Mouse (Mus musculus) liver, embryonic 14.5 days (tissue): Measurements from ENCODE around the gene Gabra5. TPM values are rescaled to one million over a fixed set of nuclear protein-coding genes. Genes with fewer than 3 reads are reported as not detected.
A peak's percentile ranks its signal among the peaks of the same experiment; 100 is the strongest.

ENCODE experiments used
- ATAC-seq: fragments of 200-750 bp; cut with Nextera tagmentation; 2 replicates; pipeline ENCODE4 v1.8.0; 2017; ENCODE audit warnings: moderate number of reproducible peaks, mild to moderate bottlenecking, moderate library complexity; ENCODE audit not compliant: insufficient read depth
- DNase-seq, 3 experiments: peaks; one replicate each; pipeline ENCODE4 v3.0.0-alpha.2; 2012 to 2013; ENCODE audit warnings: low read depth in 3 of 3, low spot score in 3 of 3
- H3K27ac ChIP-seq: fragments of 300-500 bp; sonication (generic); 2 replicates; pipeline ENCODE4 v1.5.1; 2014; ENCODE audit warnings: moderate library complexity, mild to moderate bottlenecking, control low read depth, inconsistent platforms
- H3K27me3 ChIP-seq: fragments of 300-500 bp; sonication (generic); 2 replicates; pipeline ENCODE4 v1.6.1; 2014; ENCODE audit warnings: mild to moderate bottlenecking, low read length, moderate library complexity; ENCODE audit not compliant: control insufficient read depth, insufficient read depth
- H3K36me3 ChIP-seq: fragments of 300-500 bp; sonication (generic); replicated peaks from 2 replicates; pipeline ENCODE4 v1.6.1; 2014; ENCODE audit warnings: low read depth; ENCODE audit not compliant: control insufficient read depth, insufficient read depth
- H3K4me1 ChIP-seq, 2 experiments: fragments of 200-500 bp in 1 of 2; fragments of 300-500 bp in 1 of 2; sonication (generic) in 1 of 2; replicated peaks; 2 replicates each; pipeline ENCODE4 v1.6.1; 2012 to 2014; ENCODE audit warnings: antibody characterized with exemption in 1 of 2, inconsistent platforms in 1 of 2, low read length in 1 of 2; ENCODE audit not compliant: control insufficient read depth in 2 of 2, insufficient read depth in 2 of 2
- H3K4me2 ChIP-seq: fragments of 300-500 bp; sonication (generic); 2 replicates; pipeline ENCODE4 v1.6.1; 2014; ENCODE audit warnings: low read depth, mild to moderate bottlenecking, control low read depth, moderate library complexity
- H3K4me3 ChIP-seq, 2 experiments: fragments of 200-500 bp in 1 of 2; fragments of 300-500 bp in 1 of 2; sonication (generic) in 1 of 2; 2 replicates each; pipeline ENCODE4 v1.5.1; 2012 to 2014; ENCODE audit warnings: low read depth in 2 of 2, low read length in 2 of 2, mild to moderate bottlenecking in 2 of 2, control low read depth in 1 of 2, inconsistent platforms in 1 of 2, moderate library complexity in 1 of 2; ENCODE audit not compliant: insufficient read depth in 1 of 2
- H3K9ac ChIP-seq: fragments of 300-500 bp; sonication (generic); replicated peaks from 2 replicates; pipeline ENCODE4 v1.6.1; 2014; ENCODE audit warnings: mild to moderate bottlenecking, control low read depth, moderate library complexity
- H3K9me3 ChIP-seq: fragments of 300-500 bp; sonication (generic); 2 replicates; pipeline ENCODE4 v1.6.1; 2016; ENCODE audit warnings: low read length, mixed read lengths; ENCODE audit not compliant: control insufficient read depth
- CTCF ChIP-seq: IDR thresholded peaks from 2 replicates; pipeline ENCODE4 v1.5.1; 2016; ENCODE audit warnings: antibody characterized with exemption, low read depth, control low read depth
- EP300 ChIP-seq: IDR thresholded peaks from 2 replicates; pipeline ENCODE4 v1.6.1; 2016; ENCODE audit warnings: antibody characterized with exemption, low read depth
- WGBS: fragments of 180-500 bp; shearing (Covaris S2); extraction: QIAGEN DNeasy Blood & Tissue Kit; methylation state at CpG from one replicate; pipeline ENCODE4 v1.1.7; 2014; ENCODE audit not compliant: insufficient replicate concordance; 5-methylcytosine and 5-hydroxymethylcytosine counted together
- polyA plus RNA-seq, 2 experiments: library from polyadenylated mRNA; depleted of rRNA in 1 of 2; stranded (reverse) in 1 of 2; unstranded in 1 of 2; fragments of >200 nt; fragmentation: Nextera tagmentation in 1 of 2; extraction: Ambion mirVana in 1 of 2; gene quantifications; 2 replicates each; pipeline versions ENCODE4 v1.2.1 to v1.2.3; 2012 to 2014

Gene Gabra5
- polyA plus RNA-seq, 2 experiments, result 0.03 TPM; not detected in 1

DNA sequence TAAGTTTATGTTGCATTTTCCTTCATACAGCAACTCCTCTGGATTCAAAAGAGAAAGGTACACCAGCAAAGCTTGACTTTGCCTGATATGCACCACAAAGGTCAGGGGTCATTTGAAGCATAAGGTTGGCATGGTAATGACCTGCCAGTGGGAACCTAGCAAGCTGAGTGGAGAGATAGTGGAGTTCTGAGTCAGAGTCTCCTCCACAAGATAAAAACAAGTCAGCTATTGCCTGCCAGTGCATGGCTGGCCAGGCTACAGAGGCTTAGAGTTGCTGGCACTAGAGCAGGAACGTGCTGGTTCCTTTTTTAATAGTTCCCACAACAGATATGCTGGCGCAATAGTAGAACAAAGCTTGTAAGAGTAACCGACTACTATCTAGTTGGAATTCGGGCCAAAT, 116.3 kb downstream of the Gabra5 start:
- H3K36me3 ChIP-seq, result no peaks in the 10 kb centered on the region
- H3K4me2 ChIP-seq, result no peak overlapping the region
- H3K4me3 ChIP-seq, result no peak overlapping the region
- no peak overlapping the region for H3K9ac ChIP-seq
- ATAC-seq (no peak), DNase-seq (no peak)
- no peaks in the 10 kb centered on the region for H3K27me3 ChIP-seq
- no peaks in the 10 kb centered on the region for H3K9me3 ChIP-seq
- H3K27ac ChIP-seq, result no peak overlapping the region
- TF ChIP-seq CTCF (no peak), EP300 (no peak)
- 47% methylated on average over 4 of the region's 4 CpGs for WGBS
- H3K4me1 ChIP-seq, result no peaks in the 10 kb centered on the region

DNA sequence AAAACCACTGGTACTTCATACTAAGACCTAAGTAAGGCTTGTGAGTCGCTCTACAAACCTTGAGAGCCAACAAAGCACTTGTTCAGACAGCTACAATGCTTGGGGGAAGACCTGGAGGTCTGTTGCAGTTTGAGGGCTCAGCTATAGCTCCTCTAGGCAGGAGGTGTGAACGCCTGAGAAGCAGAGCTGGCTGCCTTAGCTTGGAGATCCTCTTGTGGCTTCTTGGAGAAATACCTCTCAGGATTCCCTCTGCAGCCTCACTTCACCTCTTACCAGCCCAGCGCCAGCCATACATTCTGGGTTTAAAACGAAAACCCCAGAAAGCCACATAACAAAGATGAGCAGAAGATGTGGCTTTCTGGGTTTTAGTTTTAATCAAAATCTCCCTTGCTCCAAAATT, 119.8 kb downstream of the Gabra5 start:
- WGBS, result 25% methylated on average over 4 of the region's 4 CpGs
- TF ChIP-seq EP300 (no peak), CTCF (no peak)
- DNase-seq, result no peak

GRCm38 (mm10) chr7:57387341-57387654, 122.6 kb downstream of the Gabra5 start:
- no peak for DNase-seq
- Histone ChIP-seq H3K36me3 (no peaks in the 10 kb centered on the region), H3K4me1 (no peaks in the 10 kb centered on the region), H3K27ac (no peak overlapping the region), H3K9me3 (no peaks in the 10 kb centered on the region), H3K4me3 (no peak overlapping the region), H3K27me3 (peaks cover 13% of the 10 kb centered on the region), H3K9ac (no peak overlapping the region), H3K4me2 (no peak overlapping the region)
- no peak for ATAC-seq
- WGBS, result 15% methylated on average over 6 of the region's 6 CpGs
- TF ChIP-seq EP300, result no peak
- TF ChIP-seq CTCF, result no peak

More for the DNA sequence above, 119.8 kb downstream of the Gabra5 start:
- H3K36me3 ChIP-seq, result no peaks in the 10 kb centered on the region
- no peaks in the 10 kb centered on the region for H3K9me3 ChIP-seq
- no peaks in the 10 kb centered on the region for H3K4me1 ChIP-seq
- no peak overlapping the region for H3K4me3 ChIP-seq
- H3K9ac ChIP-seq, result no peak overlapping the region
- H3K27ac ChIP-seq, result no peak overlapping the region
- H3K4me2 ChIP-seq, result no peak overlapping the region
- H3K27me3 ChIP-seq, result peaks cover 13% of the 10 kb centered on the region
- no peak for ATAC-seq

GRCm38 (mm10) chr7:57386517-57387340, 123.1 kb downstream of the Gabra5 start, which contains the start of gene Gabrg3:
Gene Gabrg3, minus strand, starts transcription at chr7:57387188.
- WGBS, result under 1% methylated on average over 59 of the region's 71 CpGs

GRCm38 (mm10) chr7:57384112-57384511, 125.7 kb downstream of the Gabra5 start:
- H3K9me3 ChIP-seq, result no peaks in the 10 kb centered on the region
- no peak overlapping the region for H3K4me2 ChIP-seq
- no peak overlapping the region for H3K9ac ChIP-seq
- TF ChIP-seq CTCF (peak; percentile 25), EP300 (no peak)
- H3K36me3 ChIP-seq, result no peaks in the 10 kb centered on the region
- no peak overlapping the region for H3K27ac ChIP-seq
- 28% methylated on average over 4 of the region's 4 CpGs for WGBS
- DNase-seq (no peak), ATAC-seq (no peak)
- H3K4me3 ChIP-seq, result no peak overlapping the region
- H3K4me1 ChIP-seq, result no peaks in the 10 kb centered on the region
- H3K27me3 ChIP-seq, result peaks cover 13% of the 10 kb centered on the region

More at GRCm38 (mm10) chr7:57386517-57387340, 123.1 kb downstream of the Gabra5 start, which contains the start of gene Gabrg3:
- Histone ChIP-seq H3K27me3 (peaks cover 13% of the 10 kb centered on the region), H3K4me1 (no peaks in the 10 kb centered on the region), H3K9me3 (no peaks in the 10 kb centered on the region), H3K36me3 (no peaks in the 10 kb centered on the region), H3K4me2 (peak within 1 kb of the TSS; percentile 20; the same call in 1 of the 2 replicates), H3K4me3 (no peak within 1 kb of the TSS), H3K9ac (no peak within 1 kb of the TSS), H3K27ac (no peak within 1 kb of the TSS)
- no peak for DNase-seq
- TF ChIP-seq EP300, result no peak
- no peak for TF ChIP-seq CTCF
- no peak for ATAC-seq
